Mouse (Mus musculus): Measurements from ENCODE around the gene Olfr1105.

DNA sequence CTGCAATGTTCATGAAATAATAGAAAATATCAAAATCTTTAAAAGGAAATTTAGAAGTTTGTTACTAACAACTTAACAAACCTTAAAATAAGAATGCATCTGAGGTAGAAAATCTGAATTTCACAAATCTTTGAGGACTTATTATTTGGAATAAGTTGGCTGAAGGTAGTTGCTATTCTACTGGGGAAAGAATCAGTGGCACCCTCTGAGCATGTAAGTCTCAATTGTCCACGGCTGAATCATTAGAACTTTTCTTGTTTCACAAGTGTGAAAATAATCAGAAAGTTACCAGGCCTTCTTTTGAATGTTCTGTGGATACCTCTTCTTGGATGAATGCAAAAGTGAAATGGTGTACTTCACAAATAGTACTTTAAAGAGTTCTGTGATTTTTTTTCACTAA, 39.4 kb upstream of the Olfr1105 start, which contains the start of gene Olfr1107:
- TF ChIP-seq POLR2A (IDR thresholded peaks at IDR 0.05; ENCODE audit: low read depth, low read length) (no peak), CTCF (conservative IDR thresholded peaks at IDR 0.05; ENCODE audit: insufficient read depth, insufficient read length, low read depth, low read length) (no peak)
